Mouse (Mus musculus): ENCODE results near the gene Impg1. TPM values are rescaled to one million over a fixed set of nuclear protein-coding genes. Genes with fewer than 3 reads are reported as not detected.

The Impg1 gene
- polyA plus RNA-seq, 1 experiment, result not detected

GRCm38 (mm10) chr9:80313610-80314009, 151.7 kb downstream of the Impg1 start:
- 74% methylated on average over 5 of the region's 5 CpGs for WGBS
- TF ChIP-seq POLR2A (IDR thresholded peaks at IDR 0.05; ENCODE audit: borderline replicate concordance, control insufficient read depth, low read depth, low read length) (no peak), CTCF (IDR thresholded peaks at IDR 0.05; ENCODE audit: control insufficient read depth, insufficient read depth, low read length) (no peak)

GRCm38 (mm10) chr9:80307629-80308028, 157.7 kb downstream of the Impg1 start:
- TF ChIP-seq POLR2A (IDR thresholded peaks at IDR 0.05; ENCODE audit: borderline replicate concordance, control insufficient read depth, low read depth, low read length), result no peak
- TF ChIP-seq CTCF (IDR thresholded peaks at IDR 0.05; ENCODE audit: control insufficient read depth, insufficient read depth, low read length), result no peak
- H3K27ac ChIP-seq (ENCODE audit: control insufficient read depth, insufficient read depth, low read depth, low read length, poor library complexity), result no peak overlapping the region; the same call in 1 of the 2 replicates
- WGBS, result 84% methylated on average over 13 of the region's 13 CpGs
- H3K4me1 ChIP-seq (ENCODE audit: control insufficient read depth, insufficient read depth, low read length), result no peaks in the 10 kb centered on the region
- H3K4me3 ChIP-seq (replicated peaks; ENCODE audit: control insufficient read depth, low read depth, low read length), result no peak overlapping the region

More at GRCm38 (mm10) chr9:80313610-80314009, 151.7 kb downstream of the Impg1 start:
- Histone ChIP-seq H3K27ac (ENCODE audit: control insufficient read depth, insufficient read depth, low read depth, low read length, poor library complexity) (no peak overlapping the region), H3K4me1 (ENCODE audit: control insufficient read depth, insufficient read depth, low read length) (no peaks in the 10 kb centered on the region), H3K4me3 (replicated peaks; ENCODE audit: control insufficient read depth, low read depth, low read length) (no peak overlapping the region)

- TF ChIP-seq CTCF (IDR thresholded peaks at IDR 0.05; ENCODE audit: control insufficient read depth, insufficient read depth, low read length), result no peak
- TF ChIP-seq POLR2A (IDR thresholded peaks at IDR 0.05; ENCODE audit: borderline replicate concordance, control insufficient read depth, low read depth, low read length), result no peak
- Histone ChIP-seq H3K4me3 (replicated peaks; ENCODE audit: control insufficient read depth, low read depth, low read length) (no peak overlapping the region), H3K27ac (ENCODE audit: control insufficient read depth, insufficient read depth, low read depth, low read length, poor library complexity) (no peak overlapping the region), H3K4me1 (ENCODE audit: control insufficient read depth, insufficient read depth, low read length) (no peaks in the 10 kb centered on the region)
- WGBS, result 77% methylated on average over 11 of the region's 11 CpGs
Measured at GRCm38 (mm10) chr9:80306853-80307252, 158.4 kb downstream of the Impg1 start.

- Histone ChIP-seq H3K27ac (ENCODE audit: control insufficient read depth, insufficient read depth, low read depth, low read length, poor library complexity) (no peak overlapping the region), H3K4me3 (replicated peaks; ENCODE audit: control insufficient read depth, low read depth, low read length) (no peak overlapping the region), H3K4me1 (ENCODE audit: control insufficient read depth, insufficient read depth, low read length) (no peaks in the 10 kb centered on the region)
- WGBS, result 85% methylated on average over 4 of the region's 4 CpGs
- TF ChIP-seq POLR2A (IDR thresholded peaks at IDR 0.05; ENCODE audit: borderline replicate concordance, control insufficient read depth, low read depth, low read length), result no peak
- TF ChIP-seq CTCF (IDR thresholded peaks at IDR 0.05; ENCODE audit: control insufficient read depth, insufficient read depth, low read length), result no peak
Measured at GRCm38 (mm10) chr9:80306390-80306789, 158.9 kb downstream of the Impg1 start.

- 54% methylated on average over 4 of the region's 4 CpGs for WGBS
- TF ChIP-seq POLR2A (IDR thresholded peaks at IDR 0.05; ENCODE audit: borderline replicate concordance, control insufficient read depth, low read depth, low read length), result no peak
- H3K27ac ChIP-seq (ENCODE audit: control insufficient read depth, insufficient read depth, low read depth, low read length, poor library complexity), result no peak overlapping the region
- no peaks in the 10 kb centered on the region for H3K4me1 ChIP-seq (ENCODE audit: control insufficient read depth, insufficient read depth, low read length)
- H3K4me3 ChIP-seq (replicated peaks; ENCODE audit: control insufficient read depth, low read depth, low read length), result no peak overlapping the region
Measured at GRCm38 (mm10) chr9:80303518-80303917, 161.8 kb downstream of the Impg1 start.

GRCm38 (mm10) chr9:80299031-80299430, 166.2 kb downstream of the Impg1 start:
- WGBS, result 83% methylated on average over 9 of the region's 9 CpGs
- Histone ChIP-seq H3K4me1 (ENCODE audit: control insufficient read depth, insufficient read depth, low read length) (no peaks in the 10 kb centered on the region), H3K4me3 (replicated peaks; ENCODE audit: control insufficient read depth, low read depth, low read length) (no peak overlapping the region), H3K27ac (ENCODE audit: control insufficient read depth, insufficient read depth, low read depth, low read length, poor library complexity) (no peak overlapping the region)
- no peak for TF ChIP-seq POLR2A (IDR thresholded peaks at IDR 0.05; ENCODE audit: borderline replicate concordance, control insufficient read depth, low read depth, low read length)

GRCm38 (mm10) chr9:80296086-80296485, 169.2 kb downstream of the Impg1 start:
- H3K4me1 ChIP-seq (ENCODE audit: control insufficient read depth, insufficient read depth, low read length), result no peaks in the 10 kb centered on the region
- H3K27ac ChIP-seq (ENCODE audit: control insufficient read depth, insufficient read depth, low read depth, low read length, poor library complexity), result no peak overlapping the region
- no peak for TF ChIP-seq POLR2A (IDR thresholded peaks at IDR 0.05; ENCODE audit: borderline replicate concordance, control insufficient read depth, low read depth, low read length)
- no peak for TF ChIP-seq CTCF (IDR thresholded peaks at IDR 0.05; ENCODE audit: control insufficient read depth, insufficient read depth, low read length)
- 19% methylated on average over 4 of the region's 4 CpGs for WGBS
- H3K4me3 ChIP-seq (replicated peaks; ENCODE audit: control insufficient read depth, low read depth, low read length), result no peak overlapping the region

GRCm38 (mm10) chr9:80293056-80293584, 172.2 kb downstream of the Impg1 start:
- TF ChIP-seq CTCF (IDR thresholded peaks at IDR 0.05; ENCODE audit: control insufficient read depth, insufficient read depth, low read length) (no peak), POLR2A (IDR thresholded peaks at IDR 0.05; ENCODE audit: borderline replicate concordance, control insufficient read depth, low read depth, low read length) (no peak)
- Histone ChIP-seq H3K4me1 (ENCODE audit: control insufficient read depth, insufficient read depth, low read length) (no peaks in the 10 kb centered on the region), H3K27ac (ENCODE audit: control insufficient read depth, insufficient read depth, low read depth, low read length, poor library complexity) (no peak overlapping the region), H3K4me3 (replicated peaks; ENCODE audit: control insufficient read depth, low read depth, low read length) (no peak overlapping the region)
- WGBS, result 40% methylated on average over 2 of the region's 2 CpGs

- TF ChIP-seq CTCF (IDR thresholded peaks at IDR 0.05; ENCODE audit: control insufficient read depth, insufficient read depth, low read length) (no peak), POLR2A (IDR thresholded peaks at IDR 0.05; ENCODE audit: borderline replicate concordance, control insufficient read depth, low read depth, low read length) (no peak)
- H3K27ac ChIP-seq (ENCODE audit: control insufficient read depth, insufficient read depth, low read depth, low read length, poor library complexity), result no peak overlapping the region
- whole genome bisulfite sequencing, result 19% methylated on average over 7 of the region's 7 CpGs
- no peak overlapping the region for H3K4me3 ChIP-seq (replicated peaks; ENCODE audit: control insufficient read depth, low read depth, low read length)
- H3K4me1 ChIP-seq (ENCODE audit: control insufficient read depth, insufficient read depth, low read length), result no peaks in the 10 kb centered on the region
Measured at GRCm38 (mm10) chr9:80286845-80287244, 178.4 kb downstream of the Impg1 start.

All from bone marrow, adult 2 months (tissue).